Mouse (Mus musculus) heart, embryonic 15.5 days (tissue): ENCODE data around the gene Tnnt2. TPM values are rescaled to one million over a fixed set of nuclear protein-coding genes. Genes with fewer than 3 reads are reported as not detected.

Experiments
- ATAC-seq: fragments of 200-750 bp; cut with Nextera tagmentation; replicated peaks from 2 replicates; pipeline ENCODE4 v1.8.0; 2017; ENCODE audit warnings: low read depth, moderate TSS enrichment; ENCODE audit not compliant: insufficient number of reproducible peaks, insufficient read depth, low FRiP score
- H3K27ac ChIP-seq: fragments of 300-500 bp; sonication (generic); 2 replicates; pipeline ENCODE4 v1.5.1; 2015; ENCODE audit warnings: mild to moderate bottlenecking, inconsistent platforms
- H3K27me3 ChIP-seq: fragments of 300-500 bp; sonication (generic); 2 replicates; pipeline ENCODE4 v1.6.1; 2015; ENCODE audit warnings: inconsistent platforms
- H3K36me3 ChIP-seq: fragments of 300-500 bp; sonication (generic); 2 replicates; pipeline ENCODE4 v1.6.1; 2015; ENCODE audit warnings: mild to moderate bottlenecking, inconsistent platforms
- H3K4me1 ChIP-seq: fragments of 300-500 bp; sonication (generic); replicated peaks from 2 replicates; pipeline ENCODE4 v1.6.1; 2015; ENCODE audit warnings: inconsistent platforms
- H3K4me2 ChIP-seq: fragments of 300-500 bp; sonication (generic); 2 replicates; pipeline ENCODE4 v1.6.1; 2015; ENCODE audit warnings: inconsistent platforms, mild to moderate bottlenecking, moderate library complexity
- H3K4me3 ChIP-seq: fragments of 300-500 bp; sonication (generic); 2 replicates; pipeline ENCODE4 v1.5.1; 2015; ENCODE audit warnings: mild to moderate bottlenecking, inconsistent platforms
- H3K9ac ChIP-seq: fragments of 300-500 bp; sonication (generic); 2 replicates; pipeline ENCODE4 v1.6.1; 2015; ENCODE audit warnings: mild to moderate bottlenecking, inconsistent platforms
- H3K9me3 ChIP-seq: fragments of 300-500 bp; sonication (generic); replicated peaks from 2 replicates; pipeline ENCODE4 v1.6.1; 2016; ENCODE audit warnings: inconsistent platforms
- WGBS: fragments of 180-500 bp; shearing (Covaris S2); methylation state at CpG from one replicate; pipeline ENCODE4 v1.1.7; 2015; ENCODE audit warnings: mixed read lengths; 5-methylcytosine and 5-hydroxymethylcytosine counted together
- polyA plus RNA-seq: library from polyadenylated mRNA; unstranded; fragments of >200 nt; fragmentation: Nextera tagmentation; extraction: Ambion mirVana; gene quantifications from 2 replicates; pipeline ENCODE4 v1.2.1, GENCODE M21; 2015

Tnnt2 gene
- polyA plus RNA-seq, 1 experiment from 2014 or later = 9,283 TPM

- Histone ChIP-seq H3K4me3 (peak overlapping the region; percentile 57; the same call in 1 of the 2 replicates), H3K27me3 (no peaks in the 10 kb centered on the region), H3K9me3 (no peaks in the 10 kb centered on the region), H3K27ac (peak overlapping the region; percentile 90), H3K36me3 (peaks cover 29% of the 10 kb centered on the region), H3K4me2 (peak overlapping the region; percentile 58), H3K4me1 (peaks cover 89% of the 10 kb centered on the region), H3K9ac (peak overlapping the region; percentile 24; the same call in 1 of the 2 replicates)
- WGBS = 18% methylated on average over 6 of the region's 6 CpGs
- no peak; the same call in 1 of the 2 replicates for ATAC-seq
These were observed 8.3 kb downstream of the Tnnt2 start for GRCm38 (mm10) chr1:135844481-135844880.

GRCm38 (mm10) chr1:135846632-135847031 lies 10.5 kb downstream of the Tnnt2 start:
- H3K27ac ChIP-seq = peak overlapping the region; percentile 55
- whole genome bisulfite sequencing = 66% methylated on average over 5 of the region's 5 CpGs
- peaks cover 93% of the 10 kb centered on the region for H3K4me1 ChIP-seq
- H3K9me3 ChIP-seq = no peaks in the 10 kb centered on the region
- no peaks in the 10 kb centered on the region for H3K27me3 ChIP-seq
- no peak for ATAC-seq
- peak overlapping the region; percentile 0; the same call in 1 of the 2 replicates for H3K9ac ChIP-seq
- peak overlapping the region; percentile 5 for H3K4me2 ChIP-seq
- H3K4me3 ChIP-seq = no peak overlapping the region
- peaks cover 47% of the 10 kb centered on the region for H3K36me3 ChIP-seq

- ATAC-seq = no peak
- no peak overlapping the region for H3K4me3 ChIP-seq
- H3K27ac ChIP-seq = peak overlapping the region; percentile 55
- peaks cover 95% of the 10 kb centered on the region for H3K4me1 ChIP-seq
- 29% methylated on average over 6 of the region's 6 CpGs for WGBS
- peaks cover 52% of the 10 kb centered on the region for H3K36me3 ChIP-seq
- no peaks in the 10 kb centered on the region for H3K27me3 ChIP-seq
- no peaks in the 10 kb centered on the region for H3K9me3 ChIP-seq
- H3K4me2 ChIP-seq = peak overlapping the region; percentile 9
- no peak overlapping the region for H3K9ac ChIP-seq
These were observed 11.0 kb downstream of the Tnnt2 start for GRCm38 (mm10) chr1:135847139-135847562.

- no peak overlapping the region for H3K4me3 ChIP-seq
- H3K36me3 ChIP-seq = peaks cover 59% of the 10 kb centered on the region
- H3K27me3 ChIP-seq = no peaks in the 10 kb centered on the region
- peak overlapping the region; percentile 55 for H3K27ac ChIP-seq
- peaks cover 95% of the 10 kb centered on the region for H3K4me1 ChIP-seq
- H3K9me3 ChIP-seq = no peaks in the 10 kb centered on the region
- 0 out of 2 replicates have a peak overlapping the region, but pooled peaks have one; percentile 9 for H3K4me2 ChIP-seq
- no peak for ATAC-seq
- WGBS = 58% methylated on average over 17 of the region's 17 CpGs
- no peak overlapping the region for H3K9ac ChIP-seq
These were observed 11.6 kb downstream of the Tnnt2 start for GRCm38 (mm10) chr1:135847611-135848351.

GRCm38 (mm10) chr1:135850722-135851512 lies 14.8 kb downstream of the Tnnt2 start:
- Histone ChIP-seq H3K36me3 (peaks cover 56% of the 10 kb centered on the region), H3K4me2 (no peak overlapping the region), H3K27me3 (no peaks in the 10 kb centered on the region), H3K9me3 (no peaks in the 10 kb centered on the region), H3K4me3 (no peak overlapping the region), H3K27ac (peak overlapping the region; percentile 5), H3K9ac (no peak overlapping the region; the same call in 1 of the 2 replicates), H3K4me1 (peaks cover 77% of the 10 kb centered on the region)
- no peak for ATAC-seq
- 63% methylated on average over 12 of the region's 12 CpGs for WGBS

GRCm38 (mm10) chr1:135852044-135852756 lies 16.0 kb downstream of the Tnnt2 start:
- peaks cover 51% of the 10 kb centered on the region for H3K36me3 ChIP-seq
- H3K27ac ChIP-seq = peak overlapping the region; percentile 5
- WGBS = 57% methylated on average over 13 of the region's 13 CpGs
- H3K4me2 ChIP-seq = no peak overlapping the region
- H3K4me1 ChIP-seq = peaks cover 70% of the 10 kb centered on the region
- H3K9ac ChIP-seq = no peak overlapping the region
- ATAC-seq = peak; percentile 10; the same call in 1 of the 2 replicates
- no peaks in the 10 kb centered on the region for H3K27me3 ChIP-seq
- no peaks in the 10 kb centered on the region for H3K9me3 ChIP-seq
- no peak overlapping the region for H3K4me3 ChIP-seq

GRCm38 (mm10) chr1:135853200-135853599 lies 17.0 kb downstream of the Tnnt2 start:
- Histone ChIP-seq H3K36me3 (peaks cover 42% of the 10 kb centered on the region), H3K4me3 (no peak overlapping the region), H3K4me2 (no peak overlapping the region), H3K9me3 (no peaks in the 10 kb centered on the region), H3K27ac (peak overlapping the region; percentile 5), H3K9ac (no peak overlapping the region), H3K4me1 (peaks cover 60% of the 10 kb centered on the region), H3K27me3 (no peaks in the 10 kb centered on the region)
- 77% methylated on average over 4 of the region's 4 CpGs for WGBS
- ATAC-seq = no peak

GRCm38 (mm10) chr1:135854591-135855343 lies 18.6 kb downstream of the Tnnt2 start:
- 67% methylated on average over 6 of the region's 6 CpGs for WGBS
- Histone ChIP-seq H3K27ac (peak overlapping the region; percentile 2; the same call in 1 of the 2 replicates), H3K9ac (no peak overlapping the region), H3K27me3 (no peaks in the 10 kb centered on the region), H3K4me3 (no peak overlapping the region), H3K4me2 (no peak overlapping the region), H3K36me3 (peaks cover 30% of the 10 kb centered on the region), H3K4me1 (peaks cover 47% of the 10 kb centered on the region), H3K9me3 (no peaks in the 10 kb centered on the region)
- ATAC-seq = no peak

- WGBS = 76% methylated on average over 1 of the region's 1 CpGs
- H3K9me3 ChIP-seq = no peaks in the 10 kb centered on the region
- H3K4me3 ChIP-seq = no peak overlapping the region
- H3K27ac ChIP-seq = peak overlapping the region; percentile 57
- no peaks in the 10 kb centered on the region for H3K27me3 ChIP-seq
- no peak overlapping the region for H3K9ac ChIP-seq
- no peak for ATAC-seq
- H3K4me1 ChIP-seq = peaks cover 43% of the 10 kb centered on the region
- H3K36me3 ChIP-seq = peaks cover 26% of the 10 kb centered on the region
- H3K4me2 ChIP-seq = no peak overlapping the region
These were observed 19.2 kb downstream of the Tnnt2 start for GRCm38 (mm10) chr1:135855344-135855687.

GRCm38 (mm10) chr1:135856070-135856469 lies 19.9 kb downstream of the Tnnt2 start:
- WGBS = 49% methylated on average over 4 of the region's 4 CpGs
- Histone ChIP-seq H3K27ac (peak overlapping the region; percentile 57), H3K9ac (no peak overlapping the region)

More at GRCm38 (mm10) chr1:135856070-135856469, 19.9 kb downstream of the Tnnt2 start:
- H3K4me1 ChIP-seq = peaks cover 38% of the 10 kb centered on the region
- H3K4me2 ChIP-seq = no peak overlapping the region
- H3K36me3 ChIP-seq = peaks cover 19% of the 10 kb centered on the region
- no peak overlapping the region for H3K4me3 ChIP-seq
- H3K9me3 ChIP-seq = no peaks in the 10 kb centered on the region
- no peaks in the 10 kb centered on the region for H3K27me3 ChIP-seq
- ATAC-seq = no peak
